Mouse (Mus musculus) heart, adult 2 months (tissue): ENCODE data around the gene Aen. TPM values are rescaled to one million over a fixed set of nuclear protein-coding genes. Genes with fewer than 3 reads are reported as not detected.

Experiments used
- DNase-seq, 2 experiments: peaks; one replicate each; pipeline ENCODE4 v3.0.0; 2021
- H3K27ac ChIP-seq: fragments of 200-600 bp; 2 replicates; pipeline ENCODE4 v1.8.1; 2022
- H3K27me3 ChIP-seq: fragments of 200-500 bp; 2 replicates; pipeline ENCODE4 v1.6.1; 2012; ENCODE audit warnings: mild to moderate bottlenecking, low read length, inconsistent platforms, mixed read lengths; ENCODE audit not compliant: control insufficient read depth, insufficient read depth
- H3K36me3 ChIP-seq: fragments of 200-500 bp; 2 replicates; pipeline ENCODE4 v1.6.1; 2012; ENCODE audit warnings: low read length, inconsistent platforms; ENCODE audit not compliant: control insufficient read depth, insufficient read depth
- H3K4me1 ChIP-seq: fragments of 200-500 bp; 2 replicates; pipeline ENCODE4 v1.6.1; 2011; ENCODE audit warnings: low read length; ENCODE audit not compliant: control insufficient read depth, insufficient read depth
- H3K4me3 ChIP-seq: fragments of 200-600 bp; 2 replicates; pipeline ENCODE4 v1.8.1; 2022
- H3K79me2 ChIP-seq: fragments of 200-500 bp; replicated peaks from 2 replicates; pipeline ENCODE4 v1.6.1; 2012; ENCODE audit warnings: mild to moderate bottlenecking, inconsistent platforms, low read length, moderate library complexity, mixed read lengths; ENCODE audit not compliant: control insufficient read depth, insufficient read depth
- H3K9ac ChIP-seq: fragments of 200-500 bp; 2 replicates; pipeline ENCODE4 v1.6.1; 2012; ENCODE audit warnings: low read depth, mild to moderate bottlenecking, control low read depth, inconsistent platforms, low read length, mixed read lengths
- CTCF ChIP-seq: fragments of 200-600 bp; IDR thresholded peaks from 2 replicates; pipeline ENCODE4 v1.8.1; 2022; ENCODE audit warnings: antibody characterized with exemption, mild to moderate bottlenecking, moderate library complexity
- EP300 ChIP-seq: fragments of 200-500 bp; IDR thresholded peaks from 2 replicates; pipeline ENCODE4 v1.6.1; 2011; ENCODE audit warnings: low read depth, low read length, control low read depth; ENCODE audit not compliant: insufficient read depth
- POLR2A ChIP-seq: fragments of 200-500 bp; IDR thresholded peaks from 2 replicates; pipeline ENCODE4 v1.6.1; 2011; ENCODE audit warnings: mild to moderate bottlenecking, low read depth, low read length, control low read depth; ENCODE audit not compliant: insufficient read depth
- WGBS: fragments of 180-500 bp; shearing (Covaris S2); methylation state at CpG from one replicate; pipeline ENCODE4 v1.1.7; 2018; 5-methylcytosine and 5-hydroxymethylcytosine counted together
- intact Hi-C: fragments of 180-260 bp; cut with DNase I; formaldehyde crosslinking; loops from one replicate; pipeline ENCODE4 v1.15.1; 2025
- polyA plus RNA-seq: library from polyadenylated mRNA; depleted of rRNA; stranded (reverse); fragments of >200 nt; gene quantifications from 2 replicates; pipeline ENCODE4 v1.2.3, GENCODE M21; 2012
- total RNA-seq, 2 experiments: library from RNA; stranded (reverse); gene quantifications; 2 replicates each; pipeline ENCODE4 v1.2.3; 2021

Gene Aen
- total and polyA plus RNA-seq, 3 experiments, result 23.5 to 39.0 (median 33.9) TPM

DNA sequence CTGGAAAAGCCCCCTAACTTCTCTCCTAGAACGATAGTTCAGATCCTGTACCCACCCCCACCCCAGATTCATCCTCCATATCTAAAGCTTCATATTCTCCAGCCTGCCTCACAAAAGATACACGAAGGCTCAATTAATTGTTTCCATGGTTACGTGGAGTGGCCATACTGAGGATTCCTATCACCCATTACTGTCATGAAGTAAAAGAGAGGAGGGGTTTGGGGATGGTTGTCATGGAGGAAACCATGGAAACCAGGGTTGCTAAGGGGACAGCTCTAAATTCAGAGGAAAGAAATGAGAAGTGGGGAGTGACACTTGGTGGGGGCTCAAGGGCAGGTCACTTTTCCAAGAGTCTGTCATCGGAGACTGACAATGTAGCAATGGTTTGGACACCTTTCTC lies 9.2 kb upstream of the Aen start:
- H3K27ac ChIP-seq, result no peak overlapping the region
- no peaks in the 10 kb centered on the region for H3K79me2 ChIP-seq
- H3K36me3 ChIP-seq, result no peaks in the 10 kb centered on the region
- TF ChIP-seq CTCF (no peak), POLR2A (no peak), EP300 (no peak)
- WGBS, result 76% methylated on average over 4 of the region's 4 CpGs
- DNase-seq, result no peak
- H3K27me3 ChIP-seq, result peaks cover 17% of the 10 kb centered on the region
- no peaks in the 10 kb centered on the region for H3K4me1 ChIP-seq
- intact Hi-C loops, result no loop called here
- H3K9ac ChIP-seq, result no peak overlapping the region
- H3K4me3 ChIP-seq, result no peak overlapping the region

DNA sequence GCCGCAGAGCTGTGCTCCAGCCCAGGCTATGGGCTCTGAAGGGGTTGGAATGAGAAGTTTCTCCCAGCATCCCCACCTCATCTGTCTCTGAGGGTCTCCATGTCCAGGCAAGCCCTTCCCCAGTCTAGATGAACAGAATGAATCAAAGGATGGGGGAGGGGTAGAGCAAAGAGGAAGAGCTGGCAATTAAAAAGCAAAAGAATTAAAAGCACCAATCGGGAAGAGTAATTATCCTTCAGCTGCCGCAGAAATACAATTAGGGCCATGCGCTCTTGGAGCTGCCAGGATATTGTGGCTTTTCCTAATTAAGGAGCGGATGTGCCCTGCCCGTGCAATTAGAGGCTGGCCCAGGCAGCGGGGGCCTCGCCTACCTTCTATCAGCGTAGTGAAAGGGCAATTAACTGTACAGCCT lies 8.2 kb upstream of the Aen start:
- Histone ChIP-seq H3K36me3 (no peaks in the 10 kb centered on the region), H3K27ac (no peak overlapping the region), H3K4me3 (no peak overlapping the region), H3K4me1 (no peaks in the 10 kb centered on the region), H3K79me2 (no peaks in the 10 kb centered on the region), H3K9ac (no peak overlapping the region), H3K27me3 (peaks cover 15% of the 10 kb centered on the region)
- no peak for TF ChIP-seq EP300
- no peak for TF ChIP-seq POLR2A
- TF ChIP-seq CTCF, result no peak
- intact Hi-C loops, result no loop called here
- 79% methylated on average over 9 of the region's 9 CpGs for WGBS
- DNase-seq, result no peak

DNA sequence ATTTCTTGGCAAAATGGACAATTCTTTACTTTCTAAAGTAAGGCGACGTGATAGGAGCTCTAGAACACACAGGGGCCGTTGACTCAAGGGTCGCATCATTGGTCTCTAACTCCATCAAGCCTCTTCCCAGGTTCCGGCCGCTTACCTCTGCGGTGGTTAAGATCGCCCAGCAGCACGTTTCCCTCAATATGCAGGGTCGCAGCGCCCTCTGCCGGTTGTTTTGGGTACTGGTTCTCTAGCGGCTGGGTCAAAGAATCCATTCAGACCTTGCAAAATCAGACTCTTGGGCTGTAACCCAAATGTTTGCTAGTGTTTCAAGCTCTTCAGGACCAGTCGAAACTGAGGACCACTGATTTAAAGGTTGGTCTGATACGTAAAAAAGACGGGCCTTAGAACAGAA lies 5.0 kb upstream of the Aen start:
- 3% methylated on average over 16 of the region's 16 CpGs for WGBS
- no peaks in the 10 kb centered on the region for H3K79me2 ChIP-seq
- no peaks in the 10 kb centered on the region for H3K36me3 ChIP-seq
- intact Hi-C loops, result loop anchor here (1.0 kb wide), 1 partner anchor 99 kb away; no protein-coding TSS in a partner anchor
- no peaks in the 10 kb centered on the region; the same call in 1 of the 2 replicates for H3K27me3 ChIP-seq
- H3K4me3 ChIP-seq, result no peak overlapping the region
- no peak overlapping the region for H3K9ac ChIP-seq
- H3K4me1 ChIP-seq, result no peaks in the 10 kb centered on the region
- peak; percentile 74 to 91 for DNase-seq
- H3K27ac ChIP-seq, result no peak overlapping the region
- TF ChIP-seq CTCF, result peak; percentile 90
- TF ChIP-seq EP300, result peak; percentile 25; the same call in 1 of the 2 replicates
- TF ChIP-seq POLR2A, result no peak

- Histone ChIP-seq H3K4me3 (no peak overlapping the region), H3K79me2 (no peaks in the 10 kb centered on the region), H3K36me3 (no peaks in the 10 kb centered on the region), H3K27ac (no peak overlapping the region), H3K27me3 (no peaks in the 10 kb centered on the region), H3K4me1 (peaks cover 2% of the 10 kb centered on the region; the same call in 1 of the 2 replicates), H3K9ac (no peak overlapping the region)
- no peak for DNase-seq
- TF ChIP-seq EP300, result no peak
- no peak for TF ChIP-seq POLR2A
- TF ChIP-seq CTCF, result no peak
- WGBS, result 58% methylated on average over 10 of the region's 10 CpGs
- intact Hi-C loops, result loop anchor here (2.0 kb wide), 1 partner anchor 47 kb away; the partner anchor contains the start of gene Det1
Measured at GRCm38 (mm10) chr7:78893917-78894316, 1.7 kb upstream of the Aen start.

DNA sequence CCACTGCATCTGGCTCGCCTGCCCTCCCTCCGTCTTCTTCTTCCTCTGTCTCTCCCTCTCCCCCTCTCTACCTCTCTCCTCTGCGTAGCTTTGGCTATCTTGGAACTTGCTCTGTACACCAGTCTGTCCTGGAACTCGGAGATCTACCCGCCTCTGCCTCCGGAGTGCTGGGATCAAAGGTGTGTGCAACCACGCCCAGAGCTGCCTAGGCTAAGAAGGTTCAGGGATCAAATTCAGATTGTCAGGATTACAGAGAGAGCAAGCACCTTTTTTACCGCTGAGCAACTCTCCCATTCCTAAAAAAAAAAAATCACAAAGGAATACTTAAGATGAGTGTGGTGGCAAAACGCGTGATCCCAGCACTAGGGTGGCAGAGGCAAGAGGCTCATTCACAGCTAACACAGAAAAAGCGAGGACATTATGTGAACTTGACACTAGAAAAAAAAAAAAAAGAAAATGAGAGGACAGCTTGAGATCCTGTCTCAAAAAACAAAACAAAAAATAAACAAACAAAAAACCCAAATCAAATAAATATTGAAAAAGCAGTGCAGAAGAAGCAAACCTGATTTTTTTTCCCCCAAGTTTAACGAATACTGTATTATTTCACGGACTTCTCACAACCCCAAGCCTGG lies 517 bp upstream of the Aen start:
- H3K4me1 ChIP-seq, result peaks cover 2% of the 10 kb centered on the region; the same call in 1 of the 2 replicates
- no peaks in the 10 kb centered on the region for H3K36me3 ChIP-seq
- H3K27ac ChIP-seq, result peak overlapping the region; percentile 86
- H3K4me3 ChIP-seq, result peak overlapping the region; percentile 83
- no peaks in the 10 kb centered on the region for H3K79me2 ChIP-seq
- DNase-seq, result no peak
- 51% methylated on average over 13 of the region's 13 CpGs for WGBS
- no peak overlapping the region for H3K9ac ChIP-seq
- TF ChIP-seq CTCF, result no peak
- no peak for TF ChIP-seq POLR2A
- TF ChIP-seq EP300, result no peak
- intact Hi-C loops, result loop anchor here (2.0 kb wide), 1 partner anchor 48 kb away; the partner anchor contains the start of gene Det1
- no peaks in the 10 kb centered on the region for H3K27me3 ChIP-seq

GRCm38 (mm10) chr7:78897567-78897966 lies 1.9 kb downstream of the Aen start:
- 85% methylated on average over 3 of the region's 3 CpGs for WGBS
- intact Hi-C loops, result no loop called here
- Histone ChIP-seq H3K4me1 (peaks cover 2% of the 10 kb centered on the region; the same call in 1 of the 2 replicates), H3K4me3 (no peak overlapping the region), H3K9ac (no peak overlapping the region), H3K79me2 (no peaks in the 10 kb centered on the region), H3K27ac (no peak overlapping the region), H3K27me3 (no peaks in the 10 kb centered on the region), H3K36me3 (no peaks in the 10 kb centered on the region)
- TF ChIP-seq POLR2A (no peak), CTCF (no peak), EP300 (no peak)
- no peak for DNase-seq
